Mouse (Mus musculus) heart, embryonic 16.5 days (tissue): ENCODE measurements at regions not wholly inside any gene's neighbourhood (a gene's known extent, or its start where the extent isn't known, plus 50 kb on each side); places are given as distances from the start of the nearest gene placed in this dataset.

Experiments
- ATAC-seq: fragments of 200-750 bp; cut with Nextera tagmentation; replicated peaks from 2 replicates; pipeline ENCODE4 v1.8.0; 2017; ENCODE audit warnings: moderate number of reproducible peaks; ENCODE audit not compliant: insufficient read depth, low FRiP score; ENCODE audit errors: extremely low read depth
- H3K27ac ChIP-seq: fragments of 300-500 bp; sonication (generic); 2 replicates; pipeline ENCODE4 v1.5.1; 2014; ENCODE audit warnings: mild to moderate bottlenecking, low read length, control low read depth, moderate library complexity
- H3K27me3 ChIP-seq: fragments of 300-500 bp; sonication (generic); 2 replicates; pipeline ENCODE4 v1.6.1; 2014; ENCODE audit warnings: low read length, mixed read lengths; ENCODE audit not compliant: control insufficient read depth, insufficient read depth
- H3K36me3 ChIP-seq: fragments of 300-500 bp; sonication (generic); 2 replicates; pipeline ENCODE4 v1.6.1; 2014; ENCODE audit not compliant: control insufficient read depth, insufficient read depth
- H3K4me1 ChIP-seq: fragments of 300-500 bp; sonication (generic); 2 replicates; pipeline ENCODE4 v1.6.1; 2014; ENCODE audit warnings: low read length, mixed read lengths; ENCODE audit not compliant: control insufficient read depth, insufficient read depth
- H3K4me2 ChIP-seq: fragments of 300-500 bp; sonication (generic); 2 replicates; pipeline ENCODE4 v1.6.1; 2014; ENCODE audit warnings: low read depth, mild to moderate bottlenecking, control low read depth, low read length
- H3K4me3 ChIP-seq: fragments of 300-500 bp; sonication (generic); 2 replicates; pipeline ENCODE4 v1.5.1; 2014; ENCODE audit warnings: mild to moderate bottlenecking, control low read depth, low read length
- H3K9ac ChIP-seq: fragments of 300-500 bp; sonication (generic); 2 replicates; pipeline ENCODE4 v1.6.1; 2014; ENCODE audit warnings: low read length, control low read depth
- H3K9me3 ChIP-seq: fragments of 300-500 bp; sonication (generic); replicated peaks from 2 replicates; pipeline ENCODE4 v1.6.1; 2016; ENCODE audit warnings: low read length; ENCODE audit not compliant: control insufficient read depth
- WGBS: fragments of 180-500 bp; shearing (Covaris S2); extraction: QIAGEN DNeasy Blood & Tissue Kit; methylation state at CpG from one replicate; pipeline ENCODE4 v1.1.7; 2014; 5-methylcytosine and 5-hydroxymethylcytosine counted together

DNA sequence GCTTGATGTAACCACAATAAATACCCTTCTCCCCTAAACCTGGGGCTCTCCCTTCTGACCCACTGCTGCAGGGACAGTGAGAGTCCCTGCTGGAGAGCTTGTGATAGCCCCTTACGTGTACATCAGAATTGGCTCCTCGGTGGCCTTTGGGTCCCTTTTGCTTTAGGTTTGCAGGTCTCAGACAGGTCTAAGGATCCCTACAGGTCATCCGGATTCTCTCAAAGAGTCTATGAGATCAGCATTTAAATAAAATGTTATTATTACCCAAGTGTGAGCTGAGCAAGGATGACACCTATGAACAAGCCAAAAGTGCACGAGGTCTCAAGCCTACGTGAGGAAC, 51.7 kb upstream of the Asb17 start:
- WGBS = 65% methylated on average over 5 of the region's 5 CpGs
- H3K4me3 ChIP-seq = no peak overlapping the region
- no peak overlapping the region for H3K27ac ChIP-seq
- H3K9ac ChIP-seq = no peak overlapping the region
- H3K4me1 ChIP-seq = peaks cover 5% of the 10 kb centered on the region; the same call in 1 of the 2 replicates
- no peak for ATAC-seq
- H3K36me3 ChIP-seq = no peaks in the 10 kb centered on the region
- no peaks in the 10 kb centered on the region for H3K9me3 ChIP-seq
- H3K27me3 ChIP-seq = no peaks in the 10 kb centered on the region
- no peak overlapping the region for H3K4me2 ChIP-seq
